Mouse (Mus musculus) lung, embryonic 15.5 days (tissue): ENCODE results near the gene Runx2. TPM values are rescaled to one million over a fixed set of nuclear protein-coding genes. Genes with fewer than 3 reads are reported as not detected.

Experiments used
- ATAC-seq: fragments of 200-750 bp; cut with Nextera tagmentation; 2 replicates; pipeline ENCODE4 v1.8.0; 2017; ENCODE audit warnings: moderate number of reproducible peaks, borderline replicate concordance; ENCODE audit not compliant: low FRiP score, low TSS enrichment; ENCODE audit errors: extremely low read depth
- H3K27ac ChIP-seq: fragments of 300-500 bp; sonication (generic); 2 replicates; pipeline ENCODE4 v1.5.1; 2015; ENCODE audit warnings: moderate library complexity, mild to moderate bottlenecking, inconsistent platforms
- H3K27me3 ChIP-seq: fragments of 300-500 bp; sonication (generic); 2 replicates; pipeline ENCODE4 v1.6.1; 2015; ENCODE audit warnings: inconsistent platforms
- H3K36me3 ChIP-seq: fragments of 300-500 bp; sonication (generic); 2 replicates; pipeline ENCODE4 v1.6.1; 2015; ENCODE audit warnings: inconsistent platforms
- H3K4me1 ChIP-seq: fragments of 300-500 bp; sonication (generic); 2 replicates; pipeline ENCODE4 v1.6.1; 2015; ENCODE audit warnings: inconsistent platforms
- H3K4me2 ChIP-seq: fragments of 300-500 bp; sonication (generic); 2 replicates; pipeline ENCODE4 v1.6.1; 2015; ENCODE audit warnings: inconsistent platforms, mild to moderate bottlenecking, moderate library complexity
- H3K4me3 ChIP-seq: fragments of 300-500 bp; sonication (generic); 2 replicates; pipeline ENCODE4 v1.5.1; 2015; ENCODE audit warnings: mild to moderate bottlenecking, inconsistent platforms
- H3K9ac ChIP-seq: fragments of 300-500 bp; sonication (generic); 2 replicates; pipeline ENCODE4 v1.6.1; 2015; ENCODE audit warnings: inconsistent platforms
- H3K9me3 ChIP-seq: fragments of 300-500 bp; sonication (generic); 2 replicates; pipeline ENCODE4 v1.6.1; 2016; ENCODE audit warnings: inconsistent platforms
- WGBS: fragments of 180-500 bp; shearing (Covaris S2); methylation state at CpG from one replicate; pipeline ENCODE4 v1.1.7; 2015; 5-methylcytosine and 5-hydroxymethylcytosine counted together
- polyA plus RNA-seq: library from polyadenylated mRNA; unstranded; fragments of >200 nt; fragmentation: Nextera tagmentation; extraction: Ambion mirVana; gene quantifications from 2 replicates; pipeline ENCODE4 v1.2.1, GENCODE M21; 2015

Gene Runx2
- polyA plus RNA-seq, 1 experiment from 2014 or later = 0.80 TPM

DNA sequence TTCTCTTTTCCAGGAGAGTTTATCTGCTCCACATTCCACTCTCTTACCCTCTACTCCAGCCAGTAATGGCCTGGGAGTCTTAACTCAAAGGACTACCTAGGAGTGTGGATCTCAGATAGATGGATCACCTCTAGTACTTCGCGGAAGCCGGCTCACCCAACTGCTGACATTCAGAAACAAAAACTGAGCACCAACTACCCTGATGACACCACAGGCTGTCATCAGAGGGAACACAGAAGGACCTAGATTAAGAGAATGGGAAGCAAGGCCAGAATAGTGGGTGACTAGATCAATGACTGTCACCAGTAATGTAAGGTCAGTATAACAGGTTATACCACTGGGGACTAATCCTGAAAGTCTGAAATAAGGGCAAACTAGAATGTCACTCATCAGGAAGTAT, 106.6 kb downstream of the Runx2 start:
- no peak overlapping the region for H3K4me3 ChIP-seq
- peaks cover 45% of the 10 kb centered on the region for H3K4me1 ChIP-seq
- no peak overlapping the region for H3K27ac ChIP-seq
- ATAC-seq = no peak
- H3K27me3 ChIP-seq = no peaks in the 10 kb centered on the region
- H3K36me3 ChIP-seq = no peaks in the 10 kb centered on the region
- WGBS = 96% methylated on average over 3 of the region's 3 CpGs
- no peak overlapping the region for H3K9ac ChIP-seq
- H3K9me3 ChIP-seq = no peaks in the 10 kb centered on the region
- H3K4me2 ChIP-seq = no peak overlapping the region

DNA sequence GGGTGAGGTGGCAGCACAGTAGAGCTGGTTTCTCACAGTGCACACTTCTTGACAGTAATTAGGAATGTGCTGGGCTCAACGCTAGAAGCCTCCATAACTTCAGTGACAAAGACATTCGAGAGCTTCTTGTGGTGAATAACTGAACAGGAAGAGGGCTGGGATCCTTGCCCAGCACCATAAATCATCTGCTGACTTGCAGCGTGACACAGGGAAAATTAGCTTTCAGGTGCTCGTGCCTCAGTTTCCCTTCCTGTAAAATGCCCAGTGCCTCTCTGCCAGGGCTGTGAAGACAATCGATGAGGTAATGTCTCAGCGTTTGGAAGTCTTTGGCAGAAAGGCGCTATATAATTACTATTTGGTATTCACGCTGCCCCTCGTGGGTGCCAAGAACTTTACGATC, 108.1 kb downstream of the Runx2 start:
- H3K36me3 ChIP-seq = no peaks in the 10 kb centered on the region
- no peak for ATAC-seq
- 69% methylated on average over 10 of the region's 10 CpGs for WGBS

DNA sequence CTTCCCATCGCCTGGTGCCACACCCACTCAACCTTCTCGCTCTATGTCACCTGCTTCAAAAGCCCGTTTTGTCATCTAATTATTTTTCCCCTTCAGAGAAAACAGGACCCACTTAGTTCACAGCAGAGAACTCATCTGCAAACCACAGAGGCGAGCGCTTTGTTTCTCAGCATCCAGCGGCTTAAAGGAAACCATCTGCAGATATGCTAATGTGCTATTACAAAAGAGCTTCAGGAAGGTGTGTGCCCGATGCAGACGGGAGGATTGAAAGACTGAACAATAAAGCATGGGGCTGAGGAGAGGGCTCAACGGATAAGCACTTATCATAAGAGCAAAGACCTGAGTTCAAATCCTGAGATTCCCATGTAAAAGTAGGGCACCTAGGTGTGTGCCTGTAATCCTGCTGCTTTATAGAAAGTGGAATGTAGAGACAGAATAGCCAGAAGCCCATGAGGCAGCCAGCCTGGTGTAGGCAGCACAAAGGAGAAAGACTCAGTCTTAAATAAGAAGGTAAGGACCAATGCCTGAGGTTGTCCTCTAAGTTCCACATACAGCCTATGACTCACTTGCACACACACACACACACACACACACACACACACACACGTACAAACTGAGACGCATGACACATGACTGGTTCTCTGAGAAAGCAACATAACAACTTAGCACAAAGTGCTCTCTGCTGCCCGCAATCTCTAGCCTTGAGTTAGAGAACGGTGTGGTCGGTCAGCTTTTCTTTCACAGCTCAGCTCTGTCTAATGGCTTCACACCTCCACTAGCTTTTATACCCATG, 111.9 kb downstream of the Runx2 start:
- Histone ChIP-seq H3K36me3 (no peaks in the 10 kb centered on the region), H3K9me3 (no peaks in the 10 kb centered on the region), H3K27me3 (no peaks in the 10 kb centered on the region), H3K27ac (no peak overlapping the region), H3K9ac (no peak overlapping the region), H3K4me1 (0 out of 2 replicates have a peak, but pooled peaks cover 10% of the 10 kb centered on the region), H3K4me2 (no peak overlapping the region), H3K4me3 (no peak overlapping the region)
- no peak for ATAC-seq
- WGBS = 70% methylated on average over 14 of the region's 14 CpGs

More for the DNA sequence above, 108.1 kb downstream of the Runx2 start:
- Histone ChIP-seq H3K27ac (no peak overlapping the region), H3K9ac (no peak overlapping the region), H3K4me3 (no peak overlapping the region), H3K4me1 (peaks cover 43% of the 10 kb centered on the region), H3K9me3 (no peaks in the 10 kb centered on the region), H3K4me2 (no peak overlapping the region), H3K27me3 (no peaks in the 10 kb centered on the region)

DNA sequence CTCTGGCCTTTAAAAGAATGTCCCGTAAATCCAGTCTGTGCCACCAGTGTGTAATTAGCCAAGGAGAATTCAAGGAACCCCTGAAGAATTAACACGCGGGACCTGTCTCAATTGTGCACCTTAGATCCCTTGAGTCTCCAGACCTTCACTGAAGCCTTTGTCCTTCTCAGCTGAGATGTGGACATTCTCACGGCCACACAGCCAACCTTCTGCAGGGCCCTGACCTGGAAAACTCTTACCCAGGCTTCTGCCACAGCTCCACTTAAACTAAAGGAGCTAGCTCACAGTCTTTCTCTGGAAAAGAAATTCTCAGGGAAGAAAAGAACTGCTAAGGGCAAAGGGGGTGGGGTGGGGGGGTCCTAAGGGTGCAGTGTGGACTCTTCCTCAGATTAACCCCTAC, 113.1 kb downstream of the Runx2 start:
- H3K36me3 ChIP-seq = no peaks in the 10 kb centered on the region
- no peak for ATAC-seq

DNA sequence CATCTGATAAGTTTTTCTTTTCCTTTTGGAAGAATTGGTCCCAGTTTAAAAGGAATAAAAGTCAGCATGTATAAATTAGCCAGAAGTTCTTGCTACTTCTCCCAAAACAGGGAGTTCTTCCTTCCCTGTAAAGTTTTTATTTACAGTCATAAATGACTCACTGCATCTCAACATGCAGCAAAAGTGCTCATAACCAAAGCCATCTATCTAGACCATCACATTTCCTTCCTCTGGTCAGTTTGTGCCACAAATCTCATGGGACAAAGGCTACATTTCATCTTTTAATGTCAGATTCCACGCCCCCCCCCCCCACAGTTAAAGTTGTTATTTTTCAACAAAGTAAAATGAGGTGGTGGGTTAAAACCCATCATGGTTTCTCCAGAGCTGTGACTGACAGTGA, 114.3 kb downstream of the Runx2 start:
- Histone ChIP-seq H3K36me3 (no peaks in the 10 kb centered on the region), H3K27ac (no peak overlapping the region), H3K4me3 (no peak overlapping the region), H3K4me1 (no peaks in the 10 kb centered on the region), H3K27me3 (no peaks in the 10 kb centered on the region), H3K9ac (no peak overlapping the region), H3K9me3 (no peaks in the 10 kb centered on the region), H3K4me2 (no peak overlapping the region)
- ATAC-seq = no peak
- 50% methylated on average over 1 of the region's 1 CpGs for WGBS

More for the DNA sequence above, 113.1 kb downstream of the Runx2 start:
- no peaks in the 10 kb centered on the region for H3K9me3 ChIP-seq
- H3K4me3 ChIP-seq = no peak overlapping the region
- H3K9ac ChIP-seq = no peak overlapping the region
- WGBS = 88% methylated on average over 4 of the region's 4 CpGs
- no peak overlapping the region for H3K4me2 ChIP-seq
- H3K27ac ChIP-seq = no peak overlapping the region
- 0 out of 2 replicates have a peak, but pooled peaks cover 3% of the 10 kb centered on the region for H3K4me1 ChIP-seq
- H3K27me3 ChIP-seq = no peaks in the 10 kb centered on the region

DNA sequence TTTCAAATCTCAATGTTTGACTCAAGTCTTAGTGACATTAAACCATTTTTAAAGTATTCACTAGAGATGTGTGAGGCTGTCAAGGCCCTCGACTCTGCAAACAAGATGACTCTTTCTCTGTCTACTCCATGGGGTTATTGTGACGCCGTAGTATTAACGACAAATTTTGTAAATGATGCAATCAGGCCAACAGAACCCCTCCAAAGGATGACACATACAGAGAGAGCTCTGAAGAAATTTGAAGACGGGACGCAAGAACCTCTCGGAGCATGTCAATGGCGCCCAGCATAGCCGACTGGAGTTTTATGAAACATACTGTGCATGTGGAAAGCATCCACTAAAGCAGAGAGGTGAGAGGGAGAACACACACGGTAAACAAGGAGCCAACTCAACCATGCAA, 117.5 kb downstream of the Runx2 start:
- no peaks in the 10 kb centered on the region for H3K4me1 ChIP-seq
- 87% methylated on average over 10 of the region's 10 CpGs for WGBS
- no peaks in the 10 kb centered on the region for H3K27me3 ChIP-seq
- no peak overlapping the region for H3K9ac ChIP-seq
- H3K4me3 ChIP-seq = no peak overlapping the region
- no peaks in the 10 kb centered on the region for H3K36me3 ChIP-seq
- no peak overlapping the region for H3K27ac ChIP-seq
- H3K4me2 ChIP-seq = no peak overlapping the region
- no peaks in the 10 kb centered on the region for H3K9me3 ChIP-seq
- no peak for ATAC-seq

DNA sequence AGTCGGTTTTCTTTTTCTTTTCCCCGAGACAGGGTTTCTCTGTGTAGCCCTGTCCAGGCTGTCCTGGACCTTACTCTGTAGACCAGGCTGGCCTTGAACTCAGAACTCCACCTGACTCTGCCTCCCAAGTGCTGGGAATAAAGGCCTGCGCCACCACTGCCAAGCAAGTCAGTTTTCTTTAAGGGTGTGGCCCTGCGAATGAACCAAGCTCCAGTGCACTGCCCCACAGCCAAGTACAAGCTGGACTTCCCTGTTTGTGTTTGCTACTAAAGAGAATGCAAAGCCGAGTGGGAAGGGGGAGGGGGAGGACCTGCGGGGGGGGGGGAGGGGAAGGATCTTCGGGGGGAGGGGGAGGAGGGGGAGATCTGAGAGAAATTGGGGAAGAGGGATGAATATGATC, 121.0 kb downstream of the Runx2 start:
- no peak overlapping the region for H3K4me3 ChIP-seq
- no peak for ATAC-seq
- H3K4me1 ChIP-seq = peaks cover 6% of the 10 kb centered on the region; the same call in 1 of the 2 replicates
- 73% methylated on average over 6 of the region's 7 CpGs for WGBS
- no peak overlapping the region for H3K27ac ChIP-seq
- H3K9ac ChIP-seq = no peak overlapping the region
- H3K36me3 ChIP-seq = no peaks in the 10 kb centered on the region
- no peaks in the 10 kb centered on the region for H3K27me3 ChIP-seq
- H3K4me2 ChIP-seq = no peak overlapping the region
- no peaks in the 10 kb centered on the region for H3K9me3 ChIP-seq

DNA sequence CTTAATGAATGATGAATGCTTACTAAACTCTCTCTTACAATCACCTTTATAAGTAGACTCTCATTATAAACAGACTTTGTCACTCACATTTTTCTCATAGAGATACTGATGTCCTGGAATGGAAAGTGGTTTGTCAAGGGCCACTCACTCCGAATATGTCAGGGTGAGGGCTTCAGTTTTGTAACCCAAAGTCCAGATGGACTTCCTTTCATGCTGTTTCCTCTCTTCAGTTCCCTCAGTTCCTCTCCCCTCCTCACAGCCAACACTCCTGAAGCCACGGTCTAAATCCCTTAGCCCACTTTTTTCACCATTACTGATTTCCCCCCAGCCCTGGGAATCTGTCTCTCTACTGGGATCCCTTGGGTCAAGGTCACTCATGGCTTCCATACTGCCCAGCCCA, 123.1 kb downstream of the Runx2 start:
- Histone ChIP-seq H3K4me2 (no peak overlapping the region), H3K4me3 (no peak overlapping the region), H3K27ac (no peak overlapping the region), H3K27me3 (no peaks in the 10 kb centered on the region), H3K36me3 (no peaks in the 10 kb centered on the region), H3K9me3 (no peaks in the 10 kb centered on the region), H3K9ac (no peak overlapping the region), H3K4me1 (peaks cover 6% of the 10 kb centered on the region; the same call in 1 of the 2 replicates)
- ATAC-seq = no peak
- 56% methylated on average over 2 of the region's 2 CpGs for WGBS

DNA sequence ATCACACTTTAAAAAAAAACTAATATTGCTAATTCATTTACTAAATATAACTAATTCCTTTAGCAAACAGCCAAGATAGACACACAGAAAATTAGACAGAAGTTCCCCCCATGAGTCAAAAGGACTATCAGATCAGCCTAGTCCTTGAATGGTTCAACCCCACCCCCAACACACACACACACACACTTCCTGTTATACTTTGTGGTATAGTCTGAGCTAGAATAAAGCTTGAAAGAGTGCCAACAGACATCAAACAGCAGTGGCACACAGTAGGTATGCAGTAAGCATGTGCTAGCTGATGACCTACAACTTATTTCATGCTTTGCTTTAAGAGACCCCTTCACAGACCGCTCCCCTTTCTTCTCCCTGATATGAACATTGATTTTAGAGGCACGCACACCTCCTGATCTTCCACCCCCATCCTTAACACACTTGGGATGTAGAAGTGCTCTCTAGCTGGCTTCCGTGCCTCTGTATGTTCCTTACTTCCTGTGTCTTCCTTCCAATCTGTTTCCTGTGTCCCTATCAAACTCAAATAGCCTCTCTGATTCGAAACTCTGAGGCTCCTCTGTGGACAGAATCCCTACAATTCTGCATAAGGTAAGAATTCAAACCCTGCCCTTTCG, 124.1 kb downstream of the Runx2 start:
- WGBS = 76% methylated on average over 5 of the region's 5 CpGs
- no peak for ATAC-seq
- Histone ChIP-seq H3K4me2 (no peak overlapping the region), H3K4me1 (peaks cover 8% of the 10 kb centered on the region; the same call in 1 of the 2 replicates), H3K9me3 (no peaks in the 10 kb centered on the region), H3K27me3 (no peaks in the 10 kb centered on the region), H3K36me3 (no peaks in the 10 kb centered on the region), H3K27ac (no peak overlapping the region), H3K4me3 (no peak overlapping the region), H3K9ac (no peak overlapping the region)

DNA sequence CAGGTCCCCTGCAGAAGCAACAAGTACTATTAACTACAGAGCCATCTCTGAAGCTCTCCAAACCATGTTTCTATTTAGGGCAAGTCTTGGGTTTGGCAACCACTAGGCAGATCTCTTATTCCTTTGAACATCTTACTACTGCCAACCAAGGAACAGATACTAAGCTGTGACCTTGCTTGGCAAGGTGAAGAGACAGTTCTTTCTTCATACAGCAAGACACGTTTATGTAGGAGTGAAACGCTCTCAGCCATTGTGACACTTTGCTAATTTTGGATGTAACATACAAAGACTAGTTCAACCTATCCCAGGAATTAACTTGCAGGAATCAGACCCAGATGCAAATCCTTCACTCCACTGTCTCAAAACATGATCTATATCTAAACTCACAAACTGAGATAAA, 126.3 kb downstream of the Runx2 start:
- ATAC-seq = no peak
- H3K4me3 ChIP-seq = no peak overlapping the region
- H3K27me3 ChIP-seq = no peaks in the 10 kb centered on the region
- no peak overlapping the region for H3K4me2 ChIP-seq
- no peak overlapping the region for H3K9ac ChIP-seq
- H3K9me3 ChIP-seq = no peaks in the 10 kb centered on the region
- H3K4me1 ChIP-seq = peaks cover 11% of the 10 kb centered on the region; the same call in 1 of the 2 replicates
- 67% methylated on average over 2 of the region's 2 CpGs for WGBS
- H3K27ac ChIP-seq = no peak overlapping the region
- H3K36me3 ChIP-seq = no peaks in the 10 kb centered on the region

DNA sequence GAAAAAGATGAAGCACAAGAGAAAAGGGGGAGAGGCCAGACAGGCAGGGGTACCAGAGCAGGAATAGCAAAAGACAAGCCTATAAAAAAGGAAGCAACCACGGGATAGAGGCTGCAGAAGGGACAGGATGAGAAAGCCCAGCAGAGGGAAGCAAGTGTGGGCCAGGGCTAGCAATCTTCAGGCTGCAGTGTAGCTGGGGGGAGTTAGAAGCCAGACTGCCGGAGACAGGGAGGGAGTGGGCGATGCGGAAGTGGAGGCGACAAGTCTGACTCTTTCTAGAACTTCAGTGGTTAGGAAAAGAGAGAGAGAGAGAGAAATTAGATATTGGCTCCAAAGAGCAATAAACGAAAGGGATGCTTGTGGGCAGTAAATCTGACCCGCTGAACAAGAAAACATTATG, 129.1 kb downstream of the Runx2 start:
- ATAC-seq = no peak
- Histone ChIP-seq H3K36me3 (no peaks in the 10 kb centered on the region), H3K4me3 (no peak overlapping the region), H3K9me3 (no peaks in the 10 kb centered on the region), H3K27me3 (no peaks in the 10 kb centered on the region), H3K4me2 (no peak overlapping the region), H3K4me1 (peaks cover 10% of the 10 kb centered on the region; the same call in 1 of the 2 replicates), H3K27ac (no peak overlapping the region), H3K9ac (no peak overlapping the region)
- WGBS = 29% methylated on average over 7 of the region's 7 CpGs

DNA sequence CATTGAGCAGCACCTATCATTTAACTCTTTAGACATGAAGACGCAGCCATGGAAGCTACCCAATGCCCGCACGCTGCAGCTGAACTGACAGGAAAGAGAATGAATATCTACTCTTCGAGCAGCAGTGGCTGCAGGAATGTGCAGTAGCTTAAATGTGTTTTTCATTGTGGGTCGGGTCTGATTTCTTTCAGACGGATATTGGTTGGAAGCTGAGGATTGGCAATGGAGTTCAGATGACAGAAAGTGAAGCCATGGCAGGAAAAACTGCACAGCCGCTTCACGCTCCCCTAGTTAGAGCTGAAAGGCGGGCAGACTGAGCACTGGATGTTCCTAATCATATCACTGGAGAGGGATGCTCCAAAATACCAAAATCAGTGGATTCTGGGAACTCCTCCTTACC, 131.6 kb downstream of the Runx2 start:
- ATAC-seq = no peak
- Histone ChIP-seq H3K4me3 (no peak overlapping the region), H3K9ac (no peak overlapping the region), H3K27me3 (no peaks in the 10 kb centered on the region), H3K4me2 (no peak overlapping the region), H3K27ac (no peak overlapping the region), H3K36me3 (no peaks in the 10 kb centered on the region), H3K4me1 (0 out of 2 replicates have a peak, but pooled peaks cover 5% of the 10 kb centered on the region), H3K9me3 (no peaks in the 10 kb centered on the region)
- WGBS = 78% methylated on average over 9 of the region's 9 CpGs
